Mouse (Mus musculus): ENCODE data around the gene Lgals8. TPM values are rescaled to one million over a fixed set of nuclear protein-coding genes. Genes with fewer than 3 reads are reported as not detected.

Gene Lgals8
- polyA plus RNA-seq, 1 experiment from 2014 or later = 20.4 TPM

GRCm38 (mm10) chr13:12394609-12395505 lies 69.9 kb downstream of the Lgals8 start, which contains the start of gene Heatr1:
TSS of gene Heatr1 (plus strand) at chr13:12395027.
- WGBS = under 1% methylated on average over 43 of the region's 43 CpGs
- ATAC-seq (replicated peaks; ENCODE audit: low FRiP score) = peak; percentile 98
- H3K9ac ChIP-seq = peak within 1 kb of the TSS; percentile 61
- H3K4me2 ChIP-seq = peak within 1 kb of the TSS; percentile 91
- H3K4me3 ChIP-seq (replicated peaks) = peak within 1 kb of the TSS; percentile 80
- peaks cover 7% of the 10 kb centered on the region; the same call in 1 of the 2 replicates for H3K27me3 ChIP-seq
- H3K27ac ChIP-seq = peak within 1 kb of the TSS; percentile 45
- H3K9me3 ChIP-seq (replicated peaks) = no peaks in the 10 kb centered on the region
- H3K4me1 ChIP-seq = peaks cover 10% of the 10 kb centered on the region
- peaks cover 25% of the 10 kb centered on the region for H3K36me3 ChIP-seq

Other genes with a start within 250 kb of the Lgals8 start
- gene Mtr, start 206.8 kb downstream of the Lgals8 start, polyA plus RNA-seq (2015; fragmentation: Nextera tagmentation; extraction: Ambion mirVana) = 13.7 and 15.0 TPM in 2 replicates
- 21.0 and 36.4 TPM in 2 replicates for gene Actn2, start 124.2 kb downstream of the Lgals8 start, polyA plus RNA-seq (2015; fragmentation: Nextera tagmentation; extraction: Ambion mirVana)
- gene Heatr1, start 69.9 kb downstream of the Lgals8 start, polyA plus RNA-seq (2015; fragmentation: Nextera tagmentation; extraction: Ambion mirVana) = 21.3 and 22.0 TPM in 2 replicates
- gene Edaradd, start 55.5 kb upstream of the Lgals8 start, polyA plus RNA-seq (2015; fragmentation: Nextera tagmentation; extraction: Ambion mirVana) = 2.4 TPM in 2 replicates
- 7.7 TPM in 2 replicates for gene Ero1lb, start 100.9 kb upstream of the Lgals8 start, polyA plus RNA-seq (2015; fragmentation: Nextera tagmentation; extraction: Ambion mirVana)

Data from kidney, embryonic 15.5 days (tissue).